Mouse (Mus musculus) layer of hippocampus, postnatal 14 days (tissue): ENCODE data around the gene Osmr. TPM values are rescaled to one million over a fixed set of nuclear protein-coding genes. Genes with fewer than 3 reads are reported as not detected.
A peak's percentile ranks its signal among the peaks of the same experiment; 100 is the strongest.
"Not testable (repeated sequence)": the region's sequence is repeated elsewhere in the genome, so short reads cannot be mapped to it uniquely, and the experiment has no call there.

Experiments
- DNase-seq, 2 experiments: peaks; one replicate each; pipeline ENCODE4 v3.0.0; 2021 to 2022; ENCODE audit warnings: low spot score in 2 of 2, mixed read lengths in 1 of 2
- total RNA-seq, 2 experiments: library from RNA; stranded (reverse); gene quantifications; 2 replicates each; pipeline ENCODE4 v1.2.3; 2021

The Osmr gene
- total RNA-seq, 2 experiments from 2014 or later, result 5.4 to 5.6 TPM

- no peak for DNase-seq
Observed at GRCm38 (mm10) chr15:6862125-6862524, 12.6 kb downstream of the Osmr start.

- no peak for DNase-seq
Observed at GRCm38 (mm10) chr15:6861617-6862016, 13.2 kb downstream of the Osmr start.

- DNase-seq, result no peak
Observed at GRCm38 (mm10) chr15:6859781-6860180, 15.0 kb downstream of the Osmr start.

GRCm38 (mm10) chr15:6858871-6859270 lies 15.9 kb downstream of the Osmr start:
- DNase-seq, result no peak

- peak in 1 of 2 experiments; percentile 13 for DNase-seq
Observed at GRCm38 (mm10) chr15:6857270-6857905, 17.4 kb downstream of the Osmr start.

GRCm38 (mm10) chr15:6849851-6850250 lies 24.9 kb downstream of the Osmr start:
- no peak for DNase-seq

- DNase-seq, result peak in 1 of 2 experiments; percentile 60
Observed at GRCm38 (mm10) chr15:6840199-6840598, 34.6 kb downstream of the Osmr start.

GRCm38 (mm10) chr15:6815807-6816206 lies 59.0 kb downstream of the Osmr start:
- peak in 1 of 2 experiments; percentile 24 for DNase-seq

- not testable (repeated sequence) for DNase-seq
Observed at GRCm38 (mm10) chr15:6801212-6801611, 73.6 kb downstream of the Osmr start.

- no peak for DNase-seq
Observed at GRCm38 (mm10) chr15:6792846-6793245, 81.9 kb downstream of the Osmr start.

GRCm38 (mm10) chr15:6791648-6792047 lies 83.1 kb downstream of the Osmr start:
- DNase-seq, result no peak

- DNase-seq, result no peak
Observed at GRCm38 (mm10) chr15:6790011-6790410, 84.8 kb downstream of the Osmr start.

- DNase-seq, result no peak
Observed at GRCm38 (mm10) chr15:6787236-6787635, 87.5 kb downstream of the Osmr start.

- DNase-seq, result no peak
Observed at GRCm38 (mm10) chr15:6786212-6786611, 88.6 kb downstream of the Osmr start.

- DNase-seq, result no peak
Observed at GRCm38 (mm10) chr15:6772265-6772664, 102.5 kb downstream of the Osmr start.

Other genes starting within 250 kb of the Osmr start
- gene Rictor, start 166.6 kb downstream of the Osmr start, total RNA-seq, result 10 to 100 TPM; 39.4 to 42.6 TPM
- 10 to 100 TPM; 60.9 to 64.7 TPM for gene Lifr, start 215.6 kb upstream of the Osmr start, total RNA-seq